Comparison of ENCODE assay signal across 18 mouse cellular contexts in genomic region chr4:141411430-141411992, GRCm38 (mm10). TPM values are rescaled to one million over a fixed set of nuclear protein-coding genes. Genes with fewer than 3 reads are reported as not detected.
DNase-seq lines count a peak whose midpoint lies in the region; ATAC-seq and TF ChIP-seq lines count a peak whose summit lies in the region.
"Had no signal": no experiment of that assay in that cellular context is flagged by ENCODE, and none has a peak within 500 bp of the region (broad histone marks: within the 10 kb centered on the region; RNA-seq: fewer than 3 reads in every experiment).

No protein-coding gene starts in this region.

- peaks cover 12% of the 10 kb centered on the region for H3K4me1 ChIP-seq in testis, adult 2 months (ENCODE audit: control insufficient read depth, insufficient read depth, low read length)
- H3K4me1 ChIP-seq: embryonic facial prominence, embryonic 12.5 days; forebrain, embryonic 12.5 days; limb, embryonic 12.5 days; midbrain, embryonic 12.5 days; neural tube, embryonic 13.5 days had no signal

- ATAC-seq in megakaryocyte progenitor cell, adult 5-6 weeks (replicated peaks; ENCODE audit: poor library complexity) = peak; percentile 58; the same call in 1 of the 2 replicates

- intact Hi-C loops in gastrocnemius, adult 2 months (cut with DNase I) = no loop called here
- intact Hi-C loops in left cerebral cortex, postnatal 4 days (cut with DNase I) = no loop called here

- H3K27ac ChIP-seq in gastrocnemius, adult 2 months = no peak overlapping the region
- no peak overlapping the region for H3K27ac ChIP-seq in layer of hippocampus, adult 2 months
- no peak overlapping the region for H3K27ac ChIP-seq in testis, adult 2 months (ENCODE audit: control insufficient read depth, insufficient read depth, low read depth, low read length)
- H3K27ac ChIP-seq: embryonic facial prominence, embryonic 12.5 days; forebrain, embryonic 12.5 days; limb, embryonic 12.5 days; midbrain, embryonic 12.5 days; neural tube, embryonic 13.5 days had no signal

- no peaks in the 10 kb centered on the region for H3K27me3 ChIP-seq in testis, adult 2 months (ENCODE audit: control insufficient read depth, insufficient read depth, low read length)

- no peak for DNase-seq in gastrocnemius, adult 2 months
- no peak for DNase-seq in gastrocnemius, postnatal 10 days
- no peak for DNase-seq in layer of hippocampus, adult 2 months (ENCODE audit: low spot score in 2 of 2)
- DNase-seq in layer of hippocampus, adult 9-10 months (ENCODE audit: low spot score) = no peak
- no peak for DNase-seq in testis, postnatal 10 days (ENCODE audit: low spot score)
- DNase-seq in left cerebral cortex, postnatal 4 days = no peak
- DNase-seq: adrenal gland, postnatal 36 days; cerebellum, adult 9-11 months; gastrocnemius, postnatal 14 days; heart, postnatal 4 days; right cerebral cortex, postnatal 4 days had no signal

- no peaks in the 10 kb centered on the region for H3K36me3 ChIP-seq in testis, adult 2 months (ENCODE audit: control insufficient read depth, insufficient read depth, low read length)
- H3K36me3 ChIP-seq: embryonic facial prominence, embryonic 12.5 days; forebrain, embryonic 12.5 days; limb, embryonic 12.5 days; midbrain, embryonic 12.5 days; neural tube, embryonic 13.5 days had no signal

- peak; percentile 52 for TF ChIP-seq CTCF in gastrocnemius, adult 2 months (IDR thresholded peaks at IDR 0.05)
- peak; percentile 54 for TF ChIP-seq CTCF in layer of hippocampus, adult 2 months (conservative IDR thresholded peaks at IDR 0.05)
- TF ChIP-seq CTCF in testis, adult 2 months (IDR thresholded peaks at IDR 0.05; ENCODE audit: control insufficient read depth, insufficient read depth, insufficient replicate concordance, low read depth, low read length) = peak; percentile 57; the same call in 1 of the 2 replicates

- no peak overlapping the region for H3K4me3 ChIP-seq in gastrocnemius, adult 2 months
- H3K4me3 ChIP-seq in layer of hippocampus, adult 2 months = no peak overlapping the region
- H3K4me3 ChIP-seq in testis, adult 2 months (ENCODE audit: control insufficient read depth, low read depth, low read length) = no peak overlapping the region
- H3K4me3 ChIP-seq: embryonic facial prominence, embryonic 12.5 days; forebrain, embryonic 12.5 days; limb, embryonic 12.5 days; midbrain, embryonic 12.5 days; neural tube, embryonic 13.5 days had no signal

- no peak for TF ChIP-seq POLR2A in testis, adult 2 months (IDR thresholded peaks at IDR 0.05; ENCODE audit: control insufficient read depth, low read depth, low read length)

RNA-seq across cellular contexts. Expression of gene Clcnkb, which starts 4.3 kb away (rescaled TPM):
- under 1 TPM in 1 of 2 experiments, not detected in 1; 0.25 TPM for total RNA-seq in gastrocnemius, adult 2 months (2021)
- total RNA-seq in gastrocnemius, postnatal 10 days (2021) = under 1 TPM; 0.09 to 0.45 TPM
- total RNA-seq in layer of hippocampus, adult 2 months (2021) = not detected
- polyA plus RNA-seq in testis, adult 2 months (2012; rRNA removed) = 0.68 and 1.2 TPM in 2 replicates
- total RNA-seq in megakaryocyte progenitor cell, adult 5-6 weeks (2015) = not detected in 2 replicates
- total RNA-seq in megakaryocyte progenitor cell, adult 5-6 weeks (2017) = not detected in 2 replicates
- total RNA-seq in left cerebral cortex, postnatal 4 days (2021) = not detected
- total RNA-seq: adrenal gland, postnatal 36 days had no signal
- polyA plus RNA-seq: embryonic facial prominence, embryonic 12.5 days; forebrain, embryonic 12.5 days; limb, embryonic 12.5 days; midbrain, embryonic 12.5 days; neural tube, embryonic 13.5 days had no signal

RNA-seq across cellular contexts. Expression of gene Hspb7, which starts 9.1 kb away (rescaled TPM):
- total RNA-seq in gastrocnemius, adult 2 months (2021) = 100 to 1,000 TPM; 223 to 468 TPM
- total RNA-seq in gastrocnemius, postnatal 10 days (2021) = 100 to 1,000 TPM; 200 to 208 TPM
- total RNA-seq in layer of hippocampus, adult 2 months (2021) = under 1 TPM in 1 of 2 experiments, not detected in 1; 0.12 TPM
- 24.6 and 24.7 TPM in 2 replicates for polyA plus RNA-seq in testis, adult 2 months (2012; rRNA removed)
- total RNA-seq in megakaryocyte progenitor cell, adult 5-6 weeks (2015) = not detected in 2 replicates
- total RNA-seq in megakaryocyte progenitor cell, adult 5-6 weeks (2017) = not detected in 2 replicates
- not detected for total RNA-seq in left cerebral cortex, postnatal 4 days (2021)
- polyA plus RNA-seq: embryonic facial prominence, embryonic 12.5 days; forebrain, embryonic 12.5 days; limb, embryonic 12.5 days; neural tube, embryonic 13.5 days had no signal

RNA-seq across cellular contexts. Expression of gene Clcnka, which starts 13.0 kb away (rescaled TPM):
- total RNA-seq in gastrocnemius, adult 2 months (2021) = not detected
- total RNA-seq in gastrocnemius, postnatal 10 days (2021) = 1 to 10 TPM; 1.2 to 1.3 TPM
- not detected for total RNA-seq in layer of hippocampus, adult 2 months (2021)
- 0.14 and 1.3 TPM in 2 replicates for polyA plus RNA-seq in testis, adult 2 months (2012; rRNA removed)
- not detected in 2 replicates for total RNA-seq in megakaryocyte progenitor cell, adult 5-6 weeks (2015)
- total RNA-seq in megakaryocyte progenitor cell, adult 5-6 weeks (2017) = not detected in 2 replicates
- under 1 TPM in 1 of 2 experiments, not detected in 1; 0.60 TPM for total RNA-seq in left cerebral cortex, postnatal 4 days (2021)
- total RNA-seq: adrenal gland, postnatal 36 days; heart, postnatal 4 days had no signal
- polyA plus RNA-seq: forebrain, embryonic 12.5 days; midbrain, embryonic 12.5 days; neural tube, embryonic 13.5 days had no signal

RNA-seq across cellular contexts. Expression of gene Srarp, which starts 24.4 kb away (rescaled TPM):
- total RNA-seq in gastrocnemius, adult 2 months (2021) = 1 to 10 TPM in 1 of 2 experiments, under 1 TPM in 1; 0.92 to 1.6 TPM
- not detected for total RNA-seq in gastrocnemius, postnatal 10 days (2021)
- total RNA-seq in layer of hippocampus, adult 2 months (2021) = 1 to 10 TPM; 4.1 to 5.3 TPM
- 0.67 TPM in 2 replicates for polyA plus RNA-seq in testis, adult 2 months (2012; rRNA removed)
- total RNA-seq in megakaryocyte progenitor cell, adult 5-6 weeks (2015) = not detected in 2 replicates
- not detected in 2 replicates for total RNA-seq in megakaryocyte progenitor cell, adult 5-6 weeks (2017)
- total RNA-seq in left cerebral cortex, postnatal 4 days (2021) = 1 to 10 TPM; 1.5 to 1.8 TPM
- total RNA-seq: adrenal gland, postnatal 36 days; gastrocnemius, postnatal 14 days; heart, postnatal 4 days had no signal
- polyA plus RNA-seq: embryonic facial prominence, embryonic 12.5 days; forebrain, embryonic 12.5 days; limb, embryonic 12.5 days; neural tube, embryonic 13.5 days had no signal

RNA-seq across cellular contexts. Expression of gene Zbtb17, which starts 32.9 kb away (rescaled TPM):
- total RNA-seq in gastrocnemius, adult 2 months (2021) = 10 to 100 TPM; 30.2 to 30.6 TPM
- total RNA-seq in gastrocnemius, postnatal 10 days (2021) = 10 to 100 TPM; 16.1 to 17.3 TPM
- 10 to 100 TPM; 33.8 to 34.6 TPM for total RNA-seq in layer of hippocampus, adult 2 months (2021)
- polyA plus RNA-seq in testis, adult 2 months (2012; rRNA removed) = 24.6 and 28.4 TPM in 2 replicates
- 12.0 and 14.0 TPM in 2 replicates for total RNA-seq in megakaryocyte progenitor cell, adult 5-6 weeks (2015)
- total RNA-seq in megakaryocyte progenitor cell, adult 5-6 weeks (2017) = 15.2 and 21.3 TPM in 2 replicates
- total RNA-seq in left cerebral cortex, postnatal 4 days (2021) = 10 to 100 TPM; 32.7 to 35.3 TPM

Comparison
In these comparisons a context has a peak if more than half of its experiments do, and no peak if none do; other contexts are left out.
1. RNA of gene Hspb7, which starts 9.1 kb away (total RNA-seq): 223 to 468 TPM in gastrocnemius, adult 2 months and 200 to 208 TPM in gastrocnemius, postnatal 10 days; 0.12 TPM in layer of hippocampus, adult 2 months, not detected in megakaryocyte progenitor cell, adult 5-6 weeks and not detected in left cerebral cortex, postnatal 4 days; every median in the first group is over 100 times any median in the second.
2. Peak in every context shown above with its lines, with median percentiles within 50 percentile points of each other: CTCF ChIP-seq.